Mouse (Mus musculus) cerebellum, adult 2 months (tissue): Measurements from ENCODE around the gene Arhgap24. TPM values are rescaled to one million over a fixed set of nuclear protein-coding genes. Genes with fewer than 3 reads are reported as not detected.

Experiments
- DNase-seq, 2 experiments: peaks; one replicate each; pipeline ENCODE4 v3.0.0; 2021
- H3K27ac ChIP-seq: fragments of 200-500 bp; 2 replicates; pipeline ENCODE4 v1.5.1; 2012; ENCODE audit warnings: low read length, control low read depth, inconsistent platforms; ENCODE audit not compliant: insufficient read depth
- H3K27me3 ChIP-seq: fragments of 200-500 bp; 2 replicates; pipeline ENCODE4 v1.6.1; 2012; ENCODE audit warnings: inconsistent platforms, mild to moderate bottlenecking, low read length, moderate library complexity; ENCODE audit not compliant: control insufficient read depth, insufficient read depth
- H3K4me1 ChIP-seq: fragments of 200-500 bp; 2 replicates; pipeline ENCODE4 v1.6.1; 2011; ENCODE audit warnings: low read length; ENCODE audit not compliant: control insufficient read depth, insufficient read depth
- H3K4me3 ChIP-seq: fragments of 200-500 bp; replicated peaks from 2 replicates; pipeline ENCODE3; 2011; ENCODE audit warnings: mild to moderate bottlenecking, low read depth, low read length, control low read depth; ENCODE audit not compliant: insufficient read depth
- CTCF ChIP-seq: fragments of 200-500 bp; IDR thresholded peaks from 2 replicates; pipeline ENCODE4 v1.5.1; 2011; ENCODE audit warnings: low read depth, mild to moderate bottlenecking, control low read depth, low read length, moderate library complexity, borderline replicate concordance; ENCODE audit not compliant: insufficient read depth
- POLR2A ChIP-seq: fragments of 200-500 bp; IDR thresholded peaks from 2 replicates; pipeline ENCODE4 v1.6.1; 2011; ENCODE audit warnings: low read length, control low read depth, borderline replicate concordance; ENCODE audit not compliant: insufficient read depth
- WGBS: fragments of 180-500 bp; shearing (Covaris S2); methylation state at CpG from one replicate; pipeline ENCODE4 v1.1.7; 2018; 5-methylcytosine and 5-hydroxymethylcytosine counted together
- polyA plus RNA-seq: library from polyadenylated mRNA; depleted of rRNA; stranded (reverse); fragments of >200 nt; gene quantifications from 2 replicates; pipeline ENCODE4 v1.2.3, GENCODE M21; 2012

Gene Arhgap24
- polyA plus RNA-seq, 1 experiment: 11.3 TPM

GRCm38 (mm10) chr5:102629362-102629771 lies 148.2 kb downstream of the Arhgap24 start:
- Histone ChIP-seq H3K4me3 (no peak overlapping the region), H3K27ac (no peak overlapping the region), H3K27me3 (no peaks in the 10 kb centered on the region), H3K4me1 (no peaks in the 10 kb centered on the region)
- TF ChIP-seq CTCF (no peak), POLR2A (no peak)
- no peak for DNase-seq
- 41% methylated on average over 11 of the region's 11 CpGs for WGBS

DNA sequence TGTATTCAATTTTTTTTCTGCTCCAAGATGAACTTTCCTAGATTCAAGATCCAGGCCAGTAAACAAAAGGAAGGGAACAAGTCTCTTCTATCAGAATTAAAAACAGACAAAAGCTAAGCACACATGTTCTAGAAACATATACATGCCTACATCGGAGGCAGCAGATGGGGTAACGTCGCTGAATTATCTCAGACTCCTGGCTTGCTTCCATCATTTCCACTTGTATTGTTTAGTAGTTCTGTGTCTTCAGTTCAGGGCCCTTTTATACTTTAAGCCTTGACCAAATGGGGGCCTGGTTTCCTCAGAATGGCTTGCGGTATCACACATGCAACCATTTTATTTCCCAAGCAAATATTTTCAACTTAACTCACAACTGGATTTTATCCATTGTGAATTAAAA lies 154.4 kb downstream of the Arhgap24 start:
- Histone ChIP-seq H3K4me3 (no peak overlapping the region), H3K27me3 (no peaks in the 10 kb centered on the region), H3K27ac (no peak overlapping the region), H3K4me1 (no peaks in the 10 kb centered on the region)
- TF ChIP-seq CTCF (no peak), POLR2A (no peak)
- no peak for DNase-seq
- 34% methylated on average over 4 of the region's 4 CpGs for WGBS

DNA sequence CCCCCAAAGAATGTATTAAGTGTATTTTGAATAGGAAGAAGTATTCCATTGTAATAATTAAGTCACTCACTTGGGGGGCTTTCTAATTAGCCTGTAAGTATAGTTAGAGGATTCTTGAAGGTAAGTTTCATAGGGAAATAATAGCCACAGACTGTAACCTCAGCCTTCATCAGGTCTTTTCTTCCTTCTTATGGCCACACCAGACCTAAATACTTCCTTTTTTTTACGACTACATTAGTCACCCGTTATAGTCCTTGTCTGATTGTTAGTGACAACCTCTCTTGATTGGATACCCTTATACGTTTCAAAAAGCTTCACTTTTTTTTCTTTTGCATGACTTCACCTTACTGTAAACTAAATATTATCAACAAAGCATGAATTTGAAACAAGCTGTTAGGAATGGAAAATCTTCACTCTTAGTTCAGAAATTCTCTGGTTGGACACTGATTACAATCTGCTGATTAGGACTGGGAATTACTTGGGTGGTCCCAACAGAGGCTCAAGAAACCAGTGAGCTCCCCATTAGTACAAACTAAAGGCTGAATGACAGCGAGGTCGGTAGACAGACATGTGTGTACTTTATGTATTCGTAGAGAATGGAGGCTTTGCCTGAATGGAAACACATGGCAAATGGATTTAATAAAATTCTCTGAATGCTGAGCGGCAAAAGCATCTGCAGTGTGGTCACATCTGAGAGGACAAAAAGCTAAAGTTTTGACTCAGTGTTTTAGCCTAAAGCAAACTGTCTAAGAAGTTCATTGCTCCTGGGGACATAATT lies 158.8 kb downstream of the Arhgap24 start:
- 72% methylated on average over 7 of the region's 7 CpGs for WGBS
- TF ChIP-seq CTCF: no peak
- no peak for TF ChIP-seq POLR2A
- no peak overlapping the region for H3K27ac ChIP-seq
- DNase-seq: no peak
- H3K27me3 ChIP-seq: no peaks in the 10 kb centered on the region
- H3K4me3 ChIP-seq: no peak overlapping the region
- H3K4me1 ChIP-seq: no peaks in the 10 kb centered on the region

DNA sequence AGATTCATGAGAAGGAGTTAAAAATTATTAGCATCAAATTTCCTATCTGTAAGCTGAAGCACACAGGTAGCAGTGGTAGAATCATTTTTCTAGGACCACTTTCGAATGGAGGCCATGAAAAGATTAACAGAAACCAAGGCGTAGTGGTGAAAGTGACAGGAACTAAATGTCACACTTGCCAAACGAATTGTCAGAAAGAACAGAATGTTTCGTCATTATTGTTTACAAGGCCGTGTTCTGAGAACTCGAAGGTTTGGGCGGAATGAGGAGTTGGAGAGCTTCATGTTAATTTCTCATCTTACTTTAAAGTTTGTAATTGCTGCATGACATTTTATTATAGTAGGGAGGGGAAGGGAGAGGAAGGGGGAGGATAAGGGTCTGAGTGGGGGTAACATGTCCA lies 162.2 kb downstream of the Arhgap24 start:
- TF ChIP-seq POLR2A (no peak), CTCF (no peak)
- Histone ChIP-seq H3K27ac (no peak overlapping the region), H3K4me1 (no peaks in the 10 kb centered on the region), H3K4me3 (no peak overlapping the region), H3K27me3 (no peaks in the 10 kb centered on the region)
- 90% methylated on average over 7 of the region's 7 CpGs for WGBS
- no peak for DNase-seq

GRCm38 (mm10) chr5:102643820-102644219 lies 162.6 kb downstream of the Arhgap24 start:
- H3K4me3 ChIP-seq: no peak overlapping the region
- no peak overlapping the region for H3K27ac ChIP-seq
- H3K27me3 ChIP-seq: no peaks in the 10 kb centered on the region
- H3K4me1 ChIP-seq: no peaks in the 10 kb centered on the region
- WGBS: 90% methylated on average over 4 of the region's 4 CpGs
- DNase-seq: no peak
- TF ChIP-seq CTCF: no peak

- Histone ChIP-seq H3K4me1 (no peaks in the 10 kb centered on the region), H3K27ac (no peak overlapping the region), H3K27me3 (no peaks in the 10 kb centered on the region), H3K4me3 (no peak overlapping the region)
- DNase-seq: no peak
- TF ChIP-seq POLR2A: no peak
Measured at GRCm38 (mm10) chr5:102659061-102659460, 177.9 kb downstream of the Arhgap24 start.

- no peak for DNase-seq
- Histone ChIP-seq H3K4me3 (no peak overlapping the region), H3K27me3 (no peaks in the 10 kb centered on the region), H3K4me1 (no peaks in the 10 kb centered on the region), H3K27ac (no peak overlapping the region)
- TF ChIP-seq POLR2A (no peak), CTCF (no peak)
- WGBS: 62% methylated on average over 13 of the region's 13 CpGs
Measured at GRCm38 (mm10) chr5:102664988-102665726, 184.0 kb downstream of the Arhgap24 start.

- H3K4me1 ChIP-seq: no peaks in the 10 kb centered on the region
- no peak overlapping the region for H3K4me3 ChIP-seq
- TF ChIP-seq POLR2A (no peak), CTCF (no peak)
- no peak overlapping the region for H3K27ac ChIP-seq
- 75% methylated on average over 3 of the region's 3 CpGs for WGBS
- no peak for DNase-seq
- no peaks in the 10 kb centered on the region for H3K27me3 ChIP-seq
Measured at GRCm38 (mm10) chr5:102666886-102667285, 185.7 kb downstream of the Arhgap24 start.
